Mouse (Mus musculus) heart, adult 2 months (tissue): Measurements from ENCODE around the gene Eif2ak3.

ENCODE experiments used
- CTCF ChIP-seq: fragments of 200-600 bp; IDR thresholded peaks from 2 replicates; pipeline ENCODE4 v1.8.1; 2022; ENCODE audit warnings: antibody characterized with exemption, mild to moderate bottlenecking, moderate library complexity
- POLR2A ChIP-seq: fragments of 200-500 bp; IDR thresholded peaks from 2 replicates; pipeline ENCODE4 v1.6.1; 2011; ENCODE audit warnings: mild to moderate bottlenecking, low read depth, low read length, control low read depth; ENCODE audit not compliant: insufficient read depth

DNA sequence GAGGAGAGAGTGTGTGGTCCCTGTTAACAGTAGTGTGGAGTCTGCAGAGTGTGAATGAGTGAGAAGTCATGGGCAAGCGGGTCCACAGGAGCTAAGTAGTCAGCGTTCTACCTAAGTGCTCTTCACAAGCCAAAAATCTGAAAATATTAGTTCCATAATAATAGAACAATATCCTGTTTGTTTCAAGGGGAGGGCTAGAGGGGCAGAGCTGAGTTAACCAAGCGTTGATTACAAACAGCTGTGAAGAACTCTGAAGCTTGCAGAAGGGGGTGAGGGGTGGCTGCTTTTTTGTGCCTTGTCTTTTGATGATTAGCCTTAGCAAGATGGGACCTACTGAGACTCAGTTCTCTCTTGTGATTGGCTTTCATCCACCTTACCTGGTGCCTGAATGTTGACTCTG lies 3.1 kb downstream of the Eif2ak3 start:
- TF ChIP-seq CTCF = no peak
- no peak for TF ChIP-seq POLR2A
